45 mouse cellular contexts compared by ENCODE assay signal in genomic region chr3:106798079-106798478, GRCm38 (mm10). TPM values are rescaled to one million over a fixed set of nuclear protein-coding genes. Genes with fewer than 3 reads are reported as not detected.
"Had no signal": no experiment of that assay in that cellular context is flagged by ENCODE, and none has a peak within 500 bp of the region (broad histone marks: within the 10 kb centered on the region; RNA-seq: fewer than 3 reads in every experiment).

No protein-coding gene starts in this region.

- DNase-seq: left cerebral cortex, postnatal 4 days; liver; liver, embryonic 13.5 days; liver, postnatal 0 days; lung, adult 18-20 months; lung, adult 2 months; lung, embryonic 14.5 days; lung, postnatal 10 days; lung, postnatal 14 days; lung, postnatal 36 days; lung, postnatal 4 days; midbrain, embryonic 14.5 days had no signal

- ATAC-seq: liver, embryonic 12.5 days; liver, postnatal 0 days; lung, postnatal 0 days; midbrain, embryonic 13.5 days; midbrain, embryonic 15.5 days; midbrain, embryonic 16.5 days had no signal

RNA-seq across cellular contexts. Expression of gene Olfr266, which starts 28.0 kb away (rescaled TPM):
- total RNA-seq: left cerebral cortex, adult 8-10 months; left cerebral cortex, postnatal 10 days; left cerebral cortex, postnatal 14 days; left cerebral cortex, postnatal 25 days; left cerebral cortex, postnatal 36 days; left cerebral cortex, postnatal 4 days; liver, adult 2 months; megakaryocyte-erythroid progenitor cell, adult 5-6 weeks; midbrain, postnatal 0 days; monocyte, adult 5-6 weeks had no signal
- polyA plus RNA-seq: limb, embryonic 10.5 days; limb, embryonic 11.5 days; limb, embryonic 12.5 days; limb, embryonic 13.5 days; limb, embryonic 14.5 days; limb, embryonic 15.5 days; liver, adult 2 months; liver, embryonic 11.5 days; liver, embryonic 12.5 days; liver, embryonic 13.5 days; liver, embryonic 14.5 days; liver, embryonic 15.5 days; liver, embryonic 16.5 days; liver, postnatal 0 days; lung, adult 2 months; lung, embryonic 14.5 days; lung, embryonic 15.5 days; lung, embryonic 16.5 days; lung, postnatal 0 days; macrophage; midbrain, embryonic 10.5 days; midbrain, embryonic 11.5 days; midbrain, embryonic 12.5 days; midbrain, embryonic 13.5 days; midbrain, embryonic 14.5 days; midbrain, embryonic 15.5 days; midbrain, embryonic 16.5 days; midbrain, postnatal 0 days; myocyte; neural tube, embryonic 11.5 days; neural tube, embryonic 12.5 days had no signal
